Mouse (Mus musculus): Measurements from ENCODE around the gene Pakap.

DNA sequence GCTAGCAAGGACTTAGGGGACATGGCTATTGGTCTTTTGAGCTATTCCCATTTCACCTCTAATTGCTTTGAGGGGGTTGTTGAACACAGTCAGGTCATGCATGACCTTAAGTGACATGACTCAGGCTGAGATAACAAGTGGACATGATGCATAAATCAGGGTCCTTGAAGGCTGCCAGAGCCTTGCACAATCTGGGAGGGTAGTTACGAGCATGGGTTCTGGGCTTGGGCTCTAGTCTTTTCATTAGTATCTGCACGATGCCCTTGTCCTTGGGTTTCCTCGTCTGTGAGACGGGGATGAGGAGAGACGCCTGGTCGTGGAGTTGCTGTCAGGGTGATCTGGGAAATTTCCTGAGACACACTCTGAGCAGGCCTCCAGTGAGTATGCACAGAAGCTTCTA is 6.7 kb downstream of the Pakap start:
- TF ChIP-seq CTCF (IDR thresholded peaks at IDR 0.05; ENCODE audit: low read depth, low read length) (no peak), GATA1 (IDR thresholded peaks at IDR 0.05; ENCODE audit: borderline replicate concordance, low read length) (no peak)

Data from G1E (cell line).